Mouse (Mus musculus) liver, postnatal 0 days (tissue): ENCODE data around the gene Arhgap28.

Experiments
- CTCF ChIP-seq: sonication (generic); IDR thresholded peaks from 2 replicates; pipeline ENCODE4 v1.5.1; 2016; ENCODE audit warnings: antibody characterized with exemption, low read depth
- EP300 ChIP-seq: IDR thresholded peaks from 2 replicates; pipeline ENCODE4 v1.6.1; 2016; ENCODE audit warnings: antibody characterized with exemption, low read depth, mild to moderate bottlenecking

- no peak for TF ChIP-seq CTCF
- no peak for TF ChIP-seq EP300
These were observed 114.2 kb downstream of the Arhgap28 start for GRCm38 (mm10) chr17:67889481-67890325.
